Mouse (Mus musculus) liver, embryonic 14.5 days (tissue): ENCODE data around the gene Gm45521.

Source experiments
- CTCF ChIP-seq: IDR thresholded peaks from 2 replicates; pipeline ENCODE4 v1.5.1; 2016; ENCODE audit warnings: antibody characterized with exemption, low read depth, control low read depth
- EP300 ChIP-seq: IDR thresholded peaks from 2 replicates; pipeline ENCODE4 v1.6.1; 2016; ENCODE audit warnings: antibody characterized with exemption, low read depth

DNA sequence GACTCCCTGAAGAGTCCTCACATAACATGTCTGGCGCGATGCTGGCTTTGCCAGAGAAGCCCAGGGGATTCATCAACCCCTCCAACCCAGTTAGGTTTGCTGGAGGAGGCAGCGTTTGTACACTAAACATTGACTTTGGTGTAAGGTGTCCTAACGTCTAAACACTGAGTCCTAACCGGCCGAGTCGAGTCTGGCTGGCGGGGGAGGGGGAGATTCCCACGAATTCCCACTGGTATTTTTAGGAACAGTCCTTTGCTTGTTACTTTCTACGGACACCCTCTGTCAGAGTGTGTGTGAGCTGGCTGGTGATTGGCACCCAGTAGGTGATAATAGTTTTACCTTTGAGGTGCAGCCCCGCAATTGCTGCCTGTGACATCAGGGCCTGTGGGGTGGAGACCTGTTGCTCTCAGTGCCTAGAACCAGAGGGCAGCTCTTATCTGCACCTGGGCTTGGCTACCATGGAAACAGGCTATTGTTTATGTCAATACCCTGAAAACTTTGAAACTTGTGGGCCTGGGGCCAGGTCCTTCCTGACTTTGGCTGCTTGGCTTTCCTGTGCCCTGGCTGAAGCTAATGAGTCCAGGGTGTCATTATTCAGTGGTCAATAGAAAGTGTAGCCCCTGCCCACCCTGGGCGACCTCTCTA is 4.4 kb upstream of the Gm45521 start:
- TF ChIP-seq CTCF (no peak), EP300 (no peak)
